Mouse (Mus musculus) limb, embryonic 14.5 days (tissue): ENCODE measurements around the gene Aqp9. TPM values are rescaled to one million over a fixed set of nuclear protein-coding genes. Genes with fewer than 3 reads are reported as not detected.

Source experiments
- ATAC-seq: fragments of 200-750 bp; cut with Nextera tagmentation; 2 replicates; pipeline ENCODE4 v1.8.0; 2017; ENCODE audit warnings: low read depth, moderate number of reproducible peaks, moderate TSS enrichment; ENCODE audit not compliant: low FRiP score
- DNase-seq: peaks from one replicate; pipeline ENCODE4 v3.0.0-alpha.2; 2015; ENCODE audit warnings: low spot score
- H3K27ac ChIP-seq: fragments of 300-500 bp; sonication (generic); replicated peaks from 2 replicates; pipeline ENCODE4 v1.5.1; 2014; ENCODE audit warnings: low read depth, mild to moderate bottlenecking, low read length, moderate library complexity, mixed read lengths
- H3K27me3 ChIP-seq: fragments of 300-500 bp; sonication (generic); 2 replicates; pipeline ENCODE4 v1.6.1; 2014; ENCODE audit warnings: low read length, mixed read lengths; ENCODE audit not compliant: control insufficient read depth, insufficient read depth
- H3K36me3 ChIP-seq: fragments of 300-500 bp; sonication (generic); 2 replicates; pipeline ENCODE4 v1.6.1; 2014; ENCODE audit warnings: mild to moderate bottlenecking, low read length, moderate library complexity, mixed read lengths; ENCODE audit not compliant: control insufficient read depth, insufficient read depth
- H3K4me1 ChIP-seq: fragments of 300-500 bp; sonication (generic); 2 replicates; pipeline ENCODE4 v1.6.1; 2014; ENCODE audit warnings: antibody characterized with exemption, low read length, mixed read lengths; ENCODE audit not compliant: control insufficient read depth, insufficient read depth
- H3K4me2 ChIP-seq: fragments of 300-500 bp; sonication (generic); replicated peaks from 2 replicates; pipeline ENCODE4 v1.6.1; 2014; ENCODE audit warnings: low read depth, mild to moderate bottlenecking, low read length, moderate library complexity; ENCODE audit not compliant: severe bottlenecking
- H3K4me3 ChIP-seq: fragments of 300-500 bp; sonication (generic); replicated peaks from 2 replicates; pipeline ENCODE4 v1.5.1; 2014; ENCODE audit warnings: low read length
- H3K9ac ChIP-seq: fragments of 300-500 bp; sonication (generic); 2 replicates; pipeline ENCODE4 v1.6.1; 2014; ENCODE audit warnings: mild to moderate bottlenecking, low read depth, low read length, moderate library complexity; ENCODE audit not compliant: severe bottlenecking
- H3K9me3 ChIP-seq: fragments of 300-500 bp; sonication (generic); 2 replicates; pipeline ENCODE4 v1.6.1; 2016; ENCODE audit warnings: low read length; ENCODE audit not compliant: control insufficient read depth
- POLR2A ChIP-seq: fragments of 200-500 bp; IDR thresholded peaks from 2 replicates; pipeline ENCODE4 v1.8.0; 2012; ENCODE audit warnings: inconsistent platforms, mild to moderate bottlenecking, moderate library complexity, borderline replicate concordance; ENCODE audit not compliant: insufficient read depth, insufficient read length; ENCODE audit errors: extremely low read depth
- WGBS: fragments of 180-500 bp; shearing (Covaris S2); extraction: QIAGEN DNeasy Blood & Tissue Kit; methylation state at CpG from one replicate; pipeline ENCODE4 v1.1.7; 2014; 5-methylcytosine and 5-hydroxymethylcytosine counted together
- polyA plus RNA-seq, 2 experiments: library from polyadenylated mRNA; depleted of rRNA in 1 of 2; stranded (reverse) in 1 of 2; unstranded in 1 of 2; fragments of >200 nt; fragmentation: Nextera tagmentation in 1 of 2; extraction: Ambion mirVana in 1 of 2; gene quantifications; 2 replicates each; pipeline versions ENCODE4 v1.2.1 to v1.2.3; 2012 to 2014

Aqp9 gene
- polyA plus RNA-seq, 2 experiments = 0.49 to 1.1 TPM

- DNase-seq = no peak
- Histone ChIP-seq H3K27me3 (no peaks in the 10 kb centered on the region), H3K9ac (no peak overlapping the region), H3K4me2 (no peak overlapping the region), H3K27ac (no peak overlapping the region), H3K4me3 (no peak overlapping the region), H3K9me3 (no peaks in the 10 kb centered on the region), H3K36me3 (no peaks in the 10 kb centered on the region), H3K4me1 (no peaks in the 10 kb centered on the region)
- no peak for ATAC-seq
- no peak for TF ChIP-seq POLR2A
- 86% methylated on average over 9 of the region's 9 CpGs for WGBS
Observed at GRCm38 (mm10) chr9:71120924-71121323, 47.6 kb downstream of the Aqp9 start.

- Histone ChIP-seq H3K27me3 (no peaks in the 10 kb centered on the region), H3K9ac (no peak overlapping the region), H3K9me3 (no peaks in the 10 kb centered on the region), H3K4me1 (no peaks in the 10 kb centered on the region), H3K4me3 (no peak overlapping the region), H3K4me2 (no peak overlapping the region), H3K36me3 (no peaks in the 10 kb centered on the region), H3K27ac (no peak overlapping the region)
- TF ChIP-seq POLR2A = no peak
- no peak for DNase-seq
- WGBS = 76% methylated on average over 6 of the region's 6 CpGs
- no peak for ATAC-seq
Observed at GRCm38 (mm10) chr9:71113166-71113565, 55.3 kb downstream of the Aqp9 start.

- DNase-seq (peak; percentile 72), ATAC-seq (no peak; the same call in 1 of the 2 replicates)
- Histone ChIP-seq H3K4me3 (no peak overlapping the region), H3K27me3 (no peaks in the 10 kb centered on the region), H3K36me3 (no peaks in the 10 kb centered on the region), H3K4me2 (no peak overlapping the region), H3K9ac (no peak overlapping the region), H3K9me3 (no peaks in the 10 kb centered on the region), H3K4me1 (no peaks in the 10 kb centered on the region), H3K27ac (no peak overlapping the region)
- no peak for TF ChIP-seq POLR2A
- 62% methylated on average over 5 of the region's 5 CpGs for WGBS
Observed at GRCm38 (mm10) chr9:71103521-71103920, 65.0 kb downstream of the Aqp9 start.

- no peaks in the 10 kb centered on the region for H3K27me3 ChIP-seq
- no peak overlapping the region for H3K4me3 ChIP-seq
- 87% methylated on average over 6 of the region's 6 CpGs for WGBS
- H3K9ac ChIP-seq = no peak overlapping the region
- ATAC-seq (no peak), DNase-seq (no peak)
- H3K27ac ChIP-seq = no peak overlapping the region
- H3K4me1 ChIP-seq = no peaks in the 10 kb centered on the region
- H3K4me2 ChIP-seq = no peak overlapping the region
- TF ChIP-seq POLR2A = no peak
- no peaks in the 10 kb centered on the region for H3K9me3 ChIP-seq
- H3K36me3 ChIP-seq = no peaks in the 10 kb centered on the region
Observed at GRCm38 (mm10) chr9:71094066-71094465, 74.4 kb downstream of the Aqp9 start.

- Histone ChIP-seq H3K9ac (no peak overlapping the region), H3K4me2 (no peak overlapping the region), H3K4me3 (no peak overlapping the region), H3K36me3 (no peaks in the 10 kb centered on the region), H3K9me3 (no peaks in the 10 kb centered on the region), H3K27ac (no peak overlapping the region), H3K4me1 (no peaks in the 10 kb centered on the region), H3K27me3 (no peaks in the 10 kb centered on the region)
- peak; percentile 76 for DNase-seq
- 64% methylated on average over 5 of the region's 5 CpGs for WGBS
- no peak for ATAC-seq
- no peak for TF ChIP-seq POLR2A
Observed at GRCm38 (mm10) chr9:71092038-71092437, 76.4 kb downstream of the Aqp9 start.

- WGBS = 68% methylated on average over 7 of the region's 7 CpGs
- Histone ChIP-seq H3K4me3 (no peak overlapping the region), H3K4me1 (0 out of 2 replicates have a peak, but pooled peaks cover 2% of the 10 kb centered on the region), H3K36me3 (no peaks in the 10 kb centered on the region), H3K9ac (no peak overlapping the region), H3K9me3 (no peaks in the 10 kb centered on the region), H3K4me2 (no peak overlapping the region), H3K27me3 (no peaks in the 10 kb centered on the region), H3K27ac (no peak overlapping the region)
- TF ChIP-seq POLR2A = no peak
- DNase-seq (no peak), ATAC-seq (no peak)
Observed at GRCm38 (mm10) chr9:71079201-71079600, 89.3 kb downstream of the Aqp9 start.
